ENCODE assay signal across 26 mouse cellular contexts in the genomic region with DNA sequence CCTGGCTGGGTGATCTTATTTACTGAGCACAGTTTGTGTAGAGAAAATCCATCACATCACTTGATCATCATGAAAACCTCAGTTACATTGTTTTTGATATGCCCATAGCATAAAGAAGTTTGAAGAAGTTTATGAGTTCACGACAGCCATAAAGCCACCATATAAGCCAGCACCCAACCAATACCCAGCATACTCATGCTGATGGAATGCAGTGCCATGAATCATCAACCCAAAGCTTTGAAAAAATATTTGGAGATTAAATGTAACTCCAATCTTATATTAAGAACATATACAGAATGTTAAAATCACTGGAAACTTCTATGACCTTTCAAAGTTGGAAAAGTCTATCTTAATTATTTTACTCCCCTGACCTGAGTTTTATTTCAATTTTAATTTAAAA.
"Had no signal": no experiment of that assay in that cellular context is flagged by ENCODE, and none has a peak within 500 bp of the region (broad histone marks: within the 10 kb centered on the region; RNA-seq: fewer than 3 reads in every experiment).

No protein-coding gene starts in this region.

- H3K4me1 ChIP-seq: hindbrain, embryonic 10.5 days; hindbrain, embryonic 12.5 days; hindbrain, embryonic 15.5 days; kidney, embryonic 15.5 days; limb, embryonic 13.5 days; limb, embryonic 15.5 days; liver, embryonic 12.5 days had no signal

- H3K4me2 ChIP-seq: heart, embryonic 11.5 days; hindbrain, embryonic 12.5 days; hindbrain, embryonic 15.5 days; kidney, embryonic 15.5 days; limb, embryonic 13.5 days; limb, embryonic 15.5 days; liver, embryonic 12.5 days had no signal

- H3K36me3 ChIP-seq: hindbrain, embryonic 10.5 days; hindbrain, embryonic 12.5 days; hindbrain, embryonic 15.5 days; kidney, embryonic 15.5 days; limb, embryonic 13.5 days; limb, embryonic 15.5 days; liver, embryonic 12.5 days had no signal

- H3K9ac ChIP-seq: hindbrain, embryonic 12.5 days; hindbrain, embryonic 15.5 days; kidney, embryonic 15.5 days; limb, embryonic 13.5 days; limb, embryonic 15.5 days; liver, embryonic 12.5 days; liver, embryonic 14.5 days had no signal

- H3K27me3 ChIP-seq: hindbrain, embryonic 12.5 days; hindbrain, embryonic 15.5 days; kidney, embryonic 15.5 days; limb, embryonic 13.5 days; limb, embryonic 15.5 days; liver, embryonic 12.5 days had no signal

- ATAC-seq: hindbrain, postnatal 0 days; intestine, embryonic 16.5 days; liver, embryonic 12.5 days had no signal

- H3K9me3 ChIP-seq: hindbrain, embryonic 10.5 days; hindbrain, embryonic 12.5 days; hindbrain, embryonic 15.5 days; kidney, embryonic 15.5 days; limb, embryonic 13.5 days; limb, embryonic 15.5 days; liver, embryonic 12.5 days had no signal

- H3K4me3 ChIP-seq: heart, adult 2 months; hindbrain, embryonic 10.5 days; hindbrain, embryonic 12.5 days; hindbrain, embryonic 15.5 days; kidney, embryonic 15.5 days; limb, embryonic 13.5 days; limb, embryonic 15.5 days; liver, embryonic 12.5 days had no signal

- H3K27ac ChIP-seq: heart, adult 2 months; hindbrain, embryonic 10.5 days; hindbrain, embryonic 12.5 days; hindbrain, embryonic 15.5 days; hindbrain, postnatal 0 days; kidney, embryonic 15.5 days; kidney, postnatal 0 days; limb, embryonic 13.5 days; limb, embryonic 15.5 days; liver, embryonic 12.5 days; liver, embryonic 14.5 days had no signal

- DNase-seq: gastrocnemius, postnatal 14 days; gastrocnemius, postnatal 36 days; heart, adult 11 months; heart, adult 2 months; heart, postnatal 10 days; heart, postnatal 4 days; kidney, adult 11 months; kidney, adult 2 months; kidney, adult 9 months; kidney, postnatal 14 days; kidney, postnatal 36 days; layer of hippocampus, adult 9-11 months; layer of hippocampus, postnatal 36 days; left cerebral cortex, postnatal 4 days had no signal
